Mouse (Mus musculus) spleen, adult 2 months (tissue): Measurements from ENCODE around the gene Tcp11l1. TPM values are rescaled to one million over a fixed set of nuclear protein-coding genes. Genes with fewer than 3 reads are reported as not detected.
A peak's percentile ranks its signal among the peaks of the same experiment; 100 is the strongest.

Experiments
- DNase-seq, 2 experiments: peaks; one replicate each; pipeline versions ENCODE4 v3.0.0 to v3.0.0-alpha.2; 2012 to 2021; ENCODE audit warnings: low spot score in 2 of 2, low read depth in 1 of 2
- H3K27ac ChIP-seq: fragments of 200-500 bp; 2 replicates; pipeline ENCODE4 v1.5.1; 2012; ENCODE audit warnings: low read length, inconsistent platforms; ENCODE audit not compliant: insufficient read depth
- H3K27me3 ChIP-seq: fragments of 200-500 bp; 2 replicates; pipeline ENCODE4 v1.6.1; 2012; ENCODE audit warnings: mild to moderate bottlenecking, moderate library complexity, low read length, inconsistent platforms; ENCODE audit not compliant: control insufficient read depth, insufficient read depth
- H3K36me3 ChIP-seq: fragments of 200-500 bp; 2 replicates; pipeline ENCODE4 v1.6.1; 2012; ENCODE audit warnings: mild to moderate bottlenecking, low read length, inconsistent platforms; ENCODE audit not compliant: control insufficient read depth, insufficient read depth
- H3K4me1 ChIP-seq: fragments of 200-500 bp; 2 replicates; pipeline ENCODE4 v1.6.1; 2011; ENCODE audit warnings: inconsistent platforms; ENCODE audit not compliant: control insufficient read depth, insufficient read depth, insufficient read length
- H3K4me3 ChIP-seq: fragments of 200-500 bp; 2 replicates; pipeline ENCODE4 v1.5.1; 2011; ENCODE audit warnings: mild to moderate bottlenecking, inconsistent platforms; ENCODE audit not compliant: insufficient read depth, insufficient read length; ENCODE audit errors: extremely low read depth
- CTCF ChIP-seq: fragments of 200-500 bp; IDR thresholded peaks from 2 replicates; pipeline ENCODE4 v1.5.1; 2011; ENCODE audit warnings: mild to moderate bottlenecking, inconsistent platforms; ENCODE audit not compliant: insufficient read depth, insufficient read length, insufficient replicate concordance; ENCODE audit errors: extremely low read depth
- POLR2A ChIP-seq: fragments of 200-500 bp; IDR thresholded peaks from 2 replicates; pipeline ENCODE4 v1.6.1; 2011; ENCODE audit warnings: low read depth, low read length, inconsistent platforms
- WGBS: fragments of 180-500 bp; shearing (Covaris S2); methylation state at CpG from one replicate; pipeline ENCODE4 v1.1.7; 2018; 5-methylcytosine and 5-hydroxymethylcytosine counted together
- polyA plus RNA-seq: library from polyadenylated mRNA; depleted of rRNA; stranded (reverse); fragments of >200 nt; gene quantifications from 2 replicates; pipeline ENCODE4 v1.2.3, GENCODE M21; 2012

Tcp11l1 gene
- polyA plus RNA-seq, 1 experiment = 2.1 TPM

DNA sequence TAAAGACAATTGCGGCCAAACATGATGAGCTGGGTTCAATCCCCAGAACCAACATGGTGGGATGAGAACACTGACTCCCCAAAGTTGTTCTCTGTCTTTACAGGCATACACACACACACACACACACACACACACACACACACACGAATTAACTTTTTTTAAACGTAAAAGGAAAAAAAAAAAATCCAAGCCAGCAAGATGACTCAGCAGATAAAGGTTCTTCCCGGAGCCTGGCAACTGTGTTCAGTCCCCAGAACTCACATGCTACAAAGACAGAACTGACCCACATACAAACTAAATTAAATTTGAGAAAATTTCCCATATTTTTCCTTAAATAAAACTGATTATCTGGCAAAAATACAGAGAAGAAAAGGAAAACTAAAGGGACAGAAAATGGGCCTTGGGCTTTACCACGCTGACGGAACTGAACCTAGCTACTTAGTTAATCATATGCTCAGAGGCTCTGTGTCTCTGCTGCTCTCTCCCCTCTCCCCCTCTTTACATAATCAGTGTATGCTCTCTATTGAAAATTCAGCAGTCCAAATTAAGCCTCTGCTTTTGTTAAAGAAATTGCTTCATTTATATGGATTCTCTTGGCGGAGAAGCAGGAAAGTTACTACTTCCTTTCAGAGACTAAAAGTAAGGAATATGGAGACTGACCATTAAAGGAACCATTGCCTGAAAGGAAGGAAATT, 20.7 kb upstream of the Tcp11l1 start:
- WGBS = 59% methylated on average over 7 of the region's 7 CpGs
- TF ChIP-seq CTCF = no peak
- TF ChIP-seq POLR2A = no peak
- no peaks in the 10 kb centered on the region for H3K36me3 ChIP-seq
- no peaks in the 10 kb centered on the region for H3K4me1 ChIP-seq
- no peak for DNase-seq
- H3K27me3 ChIP-seq = no peaks in the 10 kb centered on the region
- no peak overlapping the region for H3K4me3 ChIP-seq
- peak overlapping the region; percentile 26; the same call in 1 of the 2 replicates for H3K27ac ChIP-seq

DNA sequence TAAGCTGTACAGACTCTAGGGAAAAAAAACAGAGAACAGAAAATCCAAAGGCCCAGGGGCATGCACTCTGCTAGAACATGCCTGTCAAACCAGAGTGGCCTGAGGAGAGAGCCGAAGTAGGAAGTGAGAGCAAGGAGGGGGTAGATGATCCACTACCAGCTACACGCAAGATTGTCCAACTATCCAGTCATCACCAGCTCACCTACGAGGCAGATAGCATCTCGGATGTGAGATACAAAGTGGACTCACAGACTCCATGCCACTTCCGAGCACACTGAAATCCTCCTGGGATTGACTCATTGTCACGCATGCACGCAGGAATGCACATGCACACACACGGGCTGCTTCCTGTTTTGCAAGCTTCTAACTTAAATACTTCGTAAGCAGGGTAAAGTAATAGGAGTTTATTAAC, 20.1 kb upstream of the Tcp11l1 start:
- peak overlapping the region; percentile 43 for H3K27ac ChIP-seq
- TF ChIP-seq CTCF (no peak), POLR2A (no peak)
- peak overlapping the region; percentile 48 for H3K4me3 ChIP-seq

DNA sequence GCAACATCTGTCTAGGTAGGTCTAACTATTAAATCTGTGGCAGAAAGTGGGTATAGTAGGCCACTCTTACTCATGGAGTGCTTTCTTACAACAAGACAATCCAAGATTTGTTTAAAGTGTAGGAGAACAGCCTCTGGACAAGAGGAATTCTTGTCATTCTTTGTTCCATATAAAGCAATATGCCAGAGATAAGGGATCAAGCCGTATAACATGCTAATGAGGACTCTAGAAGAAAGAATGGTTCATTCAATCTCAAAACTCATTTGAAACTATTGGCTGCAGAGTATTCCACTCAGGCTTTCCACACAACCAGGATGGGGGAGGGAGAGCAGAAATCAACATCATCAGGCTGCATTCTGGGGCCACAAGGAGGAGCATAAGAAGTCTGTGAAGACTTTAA, 15.4 kb upstream of the Tcp11l1 start:
- Histone ChIP-seq H3K4me1 (no peaks in the 10 kb centered on the region), H3K4me3 (no peak overlapping the region), H3K36me3 (no peaks in the 10 kb centered on the region), H3K27me3 (no peaks in the 10 kb centered on the region), H3K27ac (no peak overlapping the region)
- 86% methylated on average over 1 of the region's 1 CpGs for WGBS
- no peak for TF ChIP-seq CTCF
- TF ChIP-seq POLR2A = no peak
- DNase-seq = no peak

More for the DNA sequence above, 20.1 kb upstream of the Tcp11l1 start:
- Histone ChIP-seq H3K36me3 (no peaks in the 10 kb centered on the region), H3K4me1 (no peaks in the 10 kb centered on the region), H3K27me3 (no peaks in the 10 kb centered on the region)
- peak in 1 of 2 experiments; percentile 7 for DNase-seq
- 17% methylated on average over 9 of the region's 9 CpGs for WGBS

DNA sequence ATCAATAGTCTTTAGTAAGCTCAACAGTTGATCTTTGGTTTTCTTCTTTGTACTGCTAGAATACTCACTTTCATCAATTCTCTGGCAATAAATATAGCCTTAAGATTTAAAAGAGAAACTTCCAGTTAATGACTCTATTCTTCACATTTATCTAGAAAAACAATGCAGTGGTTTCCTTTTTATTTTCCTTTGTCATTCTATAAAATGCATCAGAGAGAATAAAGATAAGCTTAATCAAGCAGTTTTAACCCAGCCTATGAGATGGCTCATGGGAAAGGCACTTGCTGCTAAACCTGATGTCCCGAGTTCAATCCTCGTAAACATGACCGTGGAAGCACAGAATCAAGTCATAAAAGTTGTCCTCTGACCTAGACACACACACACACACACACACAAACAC, 10.1 kb upstream of the Tcp11l1 start:
- H3K36me3 ChIP-seq = no peaks in the 10 kb centered on the region
- no peak overlapping the region for H3K4me3 ChIP-seq
- WGBS = 83% methylated on average over 3 of the region's 3 CpGs
- H3K4me1 ChIP-seq = no peaks in the 10 kb centered on the region
- H3K27me3 ChIP-seq = no peaks in the 10 kb centered on the region
- TF ChIP-seq CTCF = no peak
- TF ChIP-seq POLR2A = no peak
- DNase-seq = no peak
- H3K27ac ChIP-seq = no peak overlapping the region

DNA sequence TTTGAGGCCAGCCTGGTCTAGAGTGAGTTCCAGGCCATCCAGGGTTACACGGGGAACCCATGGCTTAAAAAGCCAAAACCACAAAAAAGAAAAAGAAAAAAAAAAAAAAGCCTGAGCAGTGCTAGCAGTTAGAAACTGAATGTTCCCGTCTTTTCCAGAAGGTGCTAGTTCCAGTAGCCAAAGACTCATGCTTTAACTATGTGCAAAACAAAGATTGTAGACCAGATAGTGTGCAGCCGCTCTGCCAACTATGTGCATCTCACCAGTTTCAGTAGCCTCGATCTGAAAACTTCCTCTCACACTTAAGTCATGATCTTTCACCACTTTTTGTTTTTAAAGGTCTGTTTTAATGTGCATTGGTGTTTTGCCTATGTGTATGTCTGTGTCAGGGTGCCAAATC, 5.9 kb upstream of the Tcp11l1 start:
- Histone ChIP-seq H3K36me3 (no peaks in the 10 kb centered on the region), H3K27ac (no peak overlapping the region), H3K4me1 (no peaks in the 10 kb centered on the region), H3K27me3 (no peaks in the 10 kb centered on the region), H3K4me3 (no peak overlapping the region)
- no peak for DNase-seq
- WGBS = 55% methylated on average over 4 of the region's 4 CpGs
- TF ChIP-seq CTCF (no peak), POLR2A (no peak)

DNA sequence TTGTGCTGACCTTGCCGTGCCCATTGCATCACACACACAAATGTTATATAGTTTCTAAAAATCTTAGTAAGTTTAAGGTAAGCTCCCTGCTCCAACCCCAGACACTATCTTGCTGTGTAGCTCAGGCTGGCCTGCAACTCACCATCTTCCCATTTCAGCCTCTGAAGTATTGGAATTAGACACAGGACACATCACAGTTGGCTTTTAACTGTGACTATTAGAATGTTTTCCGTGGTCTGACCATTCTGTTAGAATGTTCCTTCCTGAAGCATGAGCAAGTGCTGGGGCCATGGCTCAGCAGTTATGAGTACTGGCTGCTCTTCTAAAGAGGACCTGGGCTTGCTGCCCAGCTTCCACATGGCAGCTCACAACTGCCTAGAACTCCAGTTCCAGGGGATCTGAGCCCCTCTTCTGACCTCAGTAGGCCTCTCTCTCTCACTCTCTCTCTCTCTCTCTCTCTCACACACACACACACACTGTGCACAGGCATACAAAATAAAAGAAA, 5.3 kb upstream of the Tcp11l1 start:
- Histone ChIP-seq H3K27ac (no peak overlapping the region), H3K27me3 (peaks cover 1% of the 10 kb centered on the region; the same call in 1 of the 2 replicates), H3K4me1 (no peaks in the 10 kb centered on the region), H3K36me3 (no peaks in the 10 kb centered on the region), H3K4me3 (no peak overlapping the region)
- DNase-seq = no peak
- no peak for TF ChIP-seq POLR2A
- no peak for TF ChIP-seq CTCF
- 61% methylated on average over 2 of the region's 2 CpGs for WGBS

DNA sequence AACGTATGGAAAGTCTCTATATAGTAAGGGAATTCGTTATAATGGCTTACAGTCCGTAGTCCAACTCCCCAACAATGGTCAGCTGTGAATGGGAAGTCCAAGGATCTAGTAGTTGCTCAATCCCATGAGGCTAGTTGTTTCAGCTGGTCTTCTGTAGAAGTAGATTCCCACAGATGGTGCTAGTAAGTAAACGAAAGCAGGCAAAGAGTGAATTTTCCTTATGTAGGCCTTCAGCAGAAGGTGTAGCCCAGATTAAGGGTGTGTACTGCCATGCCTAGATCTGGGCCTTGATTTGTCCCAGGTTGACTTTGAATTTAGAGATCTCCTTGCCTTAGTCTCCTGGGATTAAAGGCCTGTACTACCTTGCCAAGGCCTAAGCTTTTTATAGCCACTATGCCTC, 4.3 kb upstream of the Tcp11l1 start, which contains the start of gene Pin1rt1:
TSS of gene Pin1rt1 (minus strand) at position 101 of the 400 bp plus-strand sequence.
- H3K36me3 ChIP-seq = no peaks in the 10 kb centered on the region
- H3K27me3 ChIP-seq = peaks cover 8% of the 10 kb centered on the region
- H3K4me3 ChIP-seq = no peak within 1 kb of the TSS
- H3K27ac ChIP-seq = no peak within 1 kb of the TSS
- no peak for DNase-seq
- 91% methylated on average over 4 of the region's 4 CpGs for WGBS
- no peaks in the 10 kb centered on the region for H3K4me1 ChIP-seq
- no peak for TF ChIP-seq CTCF
- TF ChIP-seq POLR2A = no peak
